Mouse (Mus musculus) liver, postnatal 0 days (tissue): ENCODE results near the gene Capg. TPM values are rescaled to one million over a fixed set of nuclear protein-coding genes. Genes with fewer than 3 reads are reported as not detected.

Experiments used
- ATAC-seq: fragments of 200-750 bp; cut with Nextera tagmentation; 2 replicates; pipeline ENCODE4 v1.8.0; 2017; ENCODE audit warnings: mild to moderate bottlenecking, moderate library complexity
- DNase-seq: peaks from one replicate; pipeline ENCODE4 v3.0.0-alpha.2; 2016
- H3K27ac ChIP-seq: fragments of 300-500 bp; sonication (generic); 2 replicates; pipeline ENCODE4 v1.5.1; 2014; ENCODE audit warnings: antibody characterized with exemption, moderate library complexity, mild to moderate bottlenecking, low read depth
- H3K27me3 ChIP-seq: fragments of 300-500 bp; sonication (generic); 2 replicates; pipeline ENCODE4 v1.6.1; 2014; ENCODE audit warnings: low read length, control low read depth, mixed read lengths; ENCODE audit not compliant: insufficient read depth
- H3K36me3 ChIP-seq: fragments of 300-500 bp; sonication (generic); replicated peaks from 2 replicates; pipeline ENCODE4 v1.6.1; 2014; ENCODE audit warnings: mild to moderate bottlenecking, control low read depth, low read length, moderate library complexity, mixed read lengths; ENCODE audit not compliant: insufficient read depth
- H3K4me1 ChIP-seq: fragments of 300-500 bp; sonication (generic); 2 replicates; pipeline ENCODE4 v1.6.1; 2014; ENCODE audit warnings: antibody characterized with exemption, mild to moderate bottlenecking, control low read depth; ENCODE audit not compliant: insufficient read depth
- H3K4me2 ChIP-seq: fragments of 300-500 bp; sonication (generic); 2 replicates; pipeline ENCODE4 v1.6.1; 2014; ENCODE audit warnings: low read depth, mild to moderate bottlenecking, low read length, moderate library complexity, mixed read lengths
- H3K4me3 ChIP-seq: fragments of 300-500 bp; sonication (generic); 2 replicates; pipeline ENCODE4 v1.5.1; 2014; ENCODE audit warnings: low read depth, low read length
- H3K9ac ChIP-seq: fragments of 300-500 bp; sonication (generic); replicated peaks from 2 replicates; pipeline ENCODE4 v1.6.1; 2014; ENCODE audit warnings: mild to moderate bottlenecking, moderate library complexity
- H3K9me3 ChIP-seq: fragments of 300-500 bp; sonication (generic); 2 replicates; pipeline ENCODE4 v1.6.1; 2016; ENCODE audit warnings: mild to moderate bottlenecking, control low read depth, low read length, mixed read lengths
- CTCF ChIP-seq: sonication (generic); IDR thresholded peaks from 2 replicates; pipeline ENCODE4 v1.5.1; 2016; ENCODE audit warnings: antibody characterized with exemption, low read depth
- EP300 ChIP-seq: IDR thresholded peaks from 2 replicates; pipeline ENCODE4 v1.6.1; 2016; ENCODE audit warnings: antibody characterized with exemption, low read depth, mild to moderate bottlenecking
- WGBS: fragments of 180-500 bp; shearing (Covaris S2); extraction: QIAGEN DNeasy Blood & Tissue Kit; methylation state at CpG from one replicate; pipeline ENCODE4 v1.1.7; 2014; ENCODE audit not compliant: insufficient replicate concordance; 5-methylcytosine and 5-hydroxymethylcytosine counted together
- polyA plus RNA-seq: library from polyadenylated mRNA; unstranded; fragments of >200 nt; fragmentation: Nextera tagmentation; extraction: Ambion mirVana; gene quantifications from 2 replicates; pipeline ENCODE4 v1.2.1, GENCODE M21; 2015

Gene Capg
- polyA plus RNA-seq, 1 experiment from 2014 or later = 22.8 TPM

DNA sequence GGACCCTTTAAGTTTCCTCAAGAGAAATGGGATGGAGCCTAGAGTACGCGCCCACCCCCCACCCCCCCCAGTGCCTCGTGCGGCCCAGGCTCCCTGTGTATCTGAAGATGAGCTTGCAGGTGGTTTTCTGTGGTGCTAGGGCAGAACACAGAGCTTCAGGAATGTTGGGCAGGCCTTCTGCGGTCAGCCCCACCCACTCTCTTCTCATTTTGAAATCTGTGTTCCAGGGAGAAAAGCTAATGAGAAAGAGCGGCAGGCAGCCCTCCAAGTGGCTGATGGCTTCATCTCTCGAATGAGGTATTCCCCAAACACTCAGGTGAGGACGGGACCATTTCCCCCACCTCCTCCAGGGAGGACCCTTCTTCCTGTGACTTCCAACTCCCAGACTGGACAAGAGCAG is 16.6 kb downstream of the Capg start:
- 87% methylated on average over 8 of the region's 8 CpGs for WGBS
- Histone ChIP-seq H3K27ac (no peak overlapping the region), H3K4me2 (no peak overlapping the region), H3K9ac (no peak overlapping the region), H3K36me3 (0 out of 2 replicates have a peak, but pooled peaks cover 4% of the 10 kb centered on the region), H3K4me3 (no peak overlapping the region), H3K9me3 (no peaks in the 10 kb centered on the region), H3K27me3 (no peaks in the 10 kb centered on the region), H3K4me1 (no peaks in the 10 kb centered on the region; the same call in 1 of the 2 replicates)
- no peak for ATAC-seq
- no peak for DNase-seq
- TF ChIP-seq EP300 = no peak
- TF ChIP-seq CTCF = no peak

DNA sequence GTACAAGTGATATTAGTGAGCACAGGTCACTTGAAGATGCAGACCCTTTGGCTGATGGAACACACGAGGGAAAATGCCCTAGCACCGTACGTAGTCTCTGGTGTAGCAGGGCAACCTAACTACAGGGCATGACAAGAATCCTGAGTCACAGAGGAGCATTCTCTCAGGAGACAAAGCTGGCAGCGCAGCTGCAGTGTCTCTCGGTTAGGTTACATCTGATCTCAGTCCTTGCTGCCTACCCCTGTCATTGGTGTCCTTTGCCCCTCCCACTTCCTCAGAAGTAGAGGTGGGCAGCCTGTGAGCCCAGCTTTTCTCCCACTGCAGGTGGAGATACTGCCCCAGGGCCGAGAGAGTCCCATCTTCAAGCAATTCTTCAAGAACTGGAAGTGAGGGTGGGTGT is 18.3 kb downstream of the Capg start:
- DNase-seq = no peak
- Histone ChIP-seq H3K9ac (no peak overlapping the region), H3K9me3 (no peaks in the 10 kb centered on the region), H3K36me3 (0 out of 2 replicates have a peak, but pooled peaks cover 4% of the 10 kb centered on the region), H3K27me3 (no peaks in the 10 kb centered on the region), H3K4me2 (no peak overlapping the region), H3K27ac (no peak overlapping the region), H3K4me1 (no peaks in the 10 kb centered on the region; the same call in 1 of the 2 replicates), H3K4me3 (no peak overlapping the region)
- TF ChIP-seq CTCF (no peak), EP300 (no peak)
- WGBS = 82% methylated on average over 6 of the region's 6 CpGs
- ATAC-seq = no peak

DNA sequence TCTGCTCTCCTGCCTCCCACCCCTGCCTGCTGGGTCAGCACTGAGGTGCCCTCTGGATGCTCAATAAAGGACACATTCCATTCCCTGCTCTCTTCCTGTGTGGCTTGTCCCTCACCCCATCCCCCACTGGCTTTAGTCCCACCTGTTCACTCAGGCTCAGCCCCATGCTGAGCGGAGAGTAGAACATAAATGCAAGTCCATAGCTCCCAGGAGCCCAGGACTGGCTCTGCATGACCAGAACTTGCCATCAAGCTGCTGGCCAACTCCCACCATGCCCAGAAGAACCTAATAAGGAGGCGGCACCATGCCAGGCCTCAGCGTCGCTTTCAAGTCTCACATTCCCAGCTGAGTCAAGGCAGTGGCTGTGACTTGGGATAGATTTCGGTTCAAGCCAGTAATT is 18.7 kb downstream of the Capg start:
- Histone ChIP-seq H3K4me1 (no peaks in the 10 kb centered on the region; the same call in 1 of the 2 replicates), H3K4me3 (no peak overlapping the region), H3K4me2 (no peak overlapping the region), H3K36me3 (peaks cover 3% of the 10 kb centered on the region; the same call in 1 of the 2 replicates), H3K27ac (no peak overlapping the region), H3K27me3 (no peaks in the 10 kb centered on the region), H3K9me3 (no peaks in the 10 kb centered on the region), H3K9ac (no peak overlapping the region)
- WGBS = 87% methylated on average over 5 of the region's 5 CpGs
- no peak for TF ChIP-seq CTCF
- TF ChIP-seq EP300 = no peak
- no peak for ATAC-seq
- DNase-seq = no peak

DNA sequence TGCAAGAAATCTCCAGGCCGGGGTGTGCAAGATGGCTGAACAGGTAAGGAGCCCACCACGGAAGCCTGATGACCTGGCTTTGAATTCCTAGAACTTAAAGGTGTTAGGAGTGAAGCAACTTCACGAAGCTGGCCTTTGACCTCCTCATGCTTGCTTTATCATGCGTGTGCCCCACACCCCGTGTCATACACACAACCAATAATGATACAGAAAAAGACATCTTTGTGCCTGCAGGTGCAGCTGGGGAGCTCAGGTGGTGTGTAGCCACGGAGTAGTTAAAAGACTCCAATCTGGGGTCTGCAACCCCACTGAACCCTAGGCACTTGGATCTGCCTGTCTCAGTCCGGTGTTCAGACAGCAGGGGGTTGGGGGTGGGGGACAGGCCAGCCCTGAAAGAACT is 21.3 kb downstream of the Capg start:
- WGBS = 55% methylated on average over 7 of the region's 7 CpGs
- H3K36me3 ChIP-seq = no peaks in the 10 kb centered on the region; the same call in 1 of the 2 replicates
- H3K27ac ChIP-seq = no peak overlapping the region
- H3K9me3 ChIP-seq = no peaks in the 10 kb centered on the region
- H3K4me2 ChIP-seq = no peak overlapping the region
- no peak overlapping the region for H3K4me3 ChIP-seq
- H3K9ac ChIP-seq = no peak overlapping the region
- ATAC-seq = 0 out of 2 replicates have a peak, but pooled peaks have one; percentile 6
- no peak for DNase-seq
- TF ChIP-seq CTCF = no peak
- no peaks in the 10 kb centered on the region; the same call in 1 of the 2 replicates for H3K4me1 ChIP-seq
- H3K27me3 ChIP-seq = no peaks in the 10 kb centered on the region

DNA sequence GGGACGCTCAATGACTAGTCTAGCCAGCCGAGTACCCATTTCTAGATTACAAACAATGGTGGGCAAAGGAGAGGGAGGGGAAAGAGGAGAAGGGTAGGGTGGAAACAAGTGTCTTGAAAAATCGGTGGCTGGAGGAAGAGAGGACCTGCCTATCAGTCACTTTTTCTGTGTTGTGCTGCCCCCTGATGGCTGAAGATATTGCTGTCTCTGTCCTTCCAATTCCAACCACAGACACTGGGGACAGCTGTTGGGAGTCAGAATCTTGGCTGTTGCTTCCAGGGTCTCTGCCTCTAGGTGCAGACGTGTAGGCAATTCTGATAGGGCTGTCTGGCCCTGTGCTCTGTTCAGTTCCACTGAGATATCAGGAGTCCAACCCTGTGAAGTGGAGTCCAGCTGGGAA is 21.9 kb downstream of the Capg start:
- Histone ChIP-seq H3K9me3 (no peaks in the 10 kb centered on the region), H3K9ac (no peak overlapping the region), H3K4me3 (no peak overlapping the region), H3K4me1 (no peaks in the 10 kb centered on the region; the same call in 1 of the 2 replicates), H3K4me2 (no peak overlapping the region), H3K27ac (no peak overlapping the region), H3K27me3 (no peaks in the 10 kb centered on the region), H3K36me3 (no peaks in the 10 kb centered on the region; the same call in 1 of the 2 replicates)
- DNase-seq (peak; percentile 87), ATAC-seq (peak; percentile 56)
- no peak for TF ChIP-seq EP300
- peak; percentile 92 for TF ChIP-seq CTCF
- WGBS = 14% methylated on average over 4 of the region's 4 CpGs

DNA sequence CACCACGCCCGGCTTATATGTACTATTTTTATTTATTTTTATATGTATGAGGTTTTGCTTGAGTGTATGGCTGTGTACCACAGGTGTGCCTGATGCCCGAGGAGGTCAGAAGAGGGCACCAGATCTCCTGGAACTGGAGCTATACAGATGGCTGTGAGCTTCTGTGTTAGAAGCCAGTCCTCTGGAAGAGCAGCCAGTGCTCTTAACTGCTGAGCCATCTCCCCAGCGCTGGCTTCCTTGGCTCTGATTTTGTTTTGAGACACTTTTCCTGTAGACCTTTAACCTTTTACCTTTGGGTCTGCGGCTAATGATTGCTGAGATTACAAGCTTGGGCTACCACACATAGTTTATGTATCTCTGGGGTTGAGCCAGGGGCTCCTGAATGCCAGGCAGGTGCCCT is 23.3 kb downstream of the Capg start:
- ATAC-seq = 0 out of 2 replicates have a peak, but pooled peaks have one; percentile 28
- H3K4me1 ChIP-seq = no peaks in the 10 kb centered on the region; the same call in 1 of the 2 replicates
- no peak for DNase-seq
- no peak overlapping the region for H3K4me3 ChIP-seq
- H3K9me3 ChIP-seq = no peaks in the 10 kb centered on the region
- H3K27ac ChIP-seq = no peak overlapping the region
- 76% methylated on average over 5 of the region's 5 CpGs for WGBS
- H3K36me3 ChIP-seq = no peaks in the 10 kb centered on the region; the same call in 1 of the 2 replicates
- H3K9ac ChIP-seq = no peak overlapping the region
- TF ChIP-seq CTCF = 0 out of 2 replicates have a peak, but pooled peaks have one; percentile 19
- TF ChIP-seq EP300 = no peak
- no peak overlapping the region for H3K4me2 ChIP-seq
- H3K27me3 ChIP-seq = no peaks in the 10 kb centered on the region

DNA sequence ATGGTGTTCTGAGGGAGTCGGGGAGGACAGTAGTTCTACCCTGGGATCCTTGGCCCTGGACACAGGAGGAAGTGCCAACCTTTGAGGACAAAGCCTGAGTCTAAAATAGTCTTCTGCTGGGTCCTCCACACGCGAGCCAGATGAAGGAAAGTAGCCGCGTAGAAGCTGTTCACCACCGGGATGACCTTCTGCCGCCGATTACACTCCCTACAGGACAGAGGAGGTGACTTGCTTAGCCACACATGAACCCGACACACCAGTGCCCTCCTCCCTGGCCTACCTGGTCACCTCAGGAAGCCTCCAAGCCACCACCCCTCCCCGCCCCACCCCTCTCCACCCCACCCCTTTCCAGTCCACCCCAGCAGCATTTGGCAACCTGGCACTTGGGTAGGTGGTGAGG is 24.5 kb downstream of the Capg start:
- no peaks in the 10 kb centered on the region; the same call in 1 of the 2 replicates for H3K4me1 ChIP-seq
- peaks cover 4% of the 10 kb centered on the region; the same call in 1 of the 2 replicates for H3K36me3 ChIP-seq
- no peaks in the 10 kb centered on the region for H3K27me3 ChIP-seq
- WGBS = 95% methylated on average over 10 of the region's 10 CpGs
- H3K9me3 ChIP-seq = no peaks in the 10 kb centered on the region
- no peak overlapping the region for H3K4me2 ChIP-seq
- TF ChIP-seq EP300 (no peak), CTCF (no peak)
- ATAC-seq (no peak), DNase-seq (no peak)
- no peak overlapping the region for H3K27ac ChIP-seq
- H3K4me3 ChIP-seq = no peak overlapping the region
- H3K9ac ChIP-seq = no peak overlapping the region
